Mouse (Mus musculus) heart, embryonic 12.5 days (tissue): Measurements from ENCODE around the gene Tent5b. TPM values are rescaled to one million over a fixed set of nuclear protein-coding genes. Genes with fewer than 3 reads are reported as not detected.
"Not testable (repeated sequence)": the region's sequence is repeated elsewhere in the genome, so short reads cannot be mapped to it uniquely, and the experiment has no call there.

Source experiments
- ATAC-seq: fragments of 200-750 bp; cut with Nextera tagmentation; 2 replicates; pipeline ENCODE4 v1.8.0; 2017; ENCODE audit warnings: moderate TSS enrichment, moderate library complexity; ENCODE audit not compliant: insufficient number of reproducible peaks, low FRiP score
- H3K27ac ChIP-seq: fragments of 300-500 bp; sonication (generic); 2 replicates; pipeline ENCODE4 v1.5.1; 2016; ENCODE audit warnings: mild to moderate bottlenecking, moderate library complexity; ENCODE audit not compliant: poor library complexity, severe bottlenecking
- H3K27me3 ChIP-seq: fragments of 300-500 bp; sonication (generic); replicated peaks from 2 replicates; pipeline ENCODE4 v1.6.1; 2016; ENCODE audit warnings: mild to moderate bottlenecking, moderate library complexity
- H3K36me3 ChIP-seq: fragments of 300-500 bp; sonication (generic); 2 replicates; pipeline ENCODE4 v1.6.1; 2016; ENCODE audit warnings: mild to moderate bottlenecking, moderate library complexity
- H3K4me1 ChIP-seq: fragments of 300-500 bp; sonication (generic); replicated peaks from 2 replicates; pipeline ENCODE4 v1.6.1; 2016; ENCODE audit warnings: mild to moderate bottlenecking
- H3K4me2 ChIP-seq: fragments of 300-500 bp; sonication (generic); 2 replicates; pipeline ENCODE4 v1.6.1; 2016; ENCODE audit warnings: mild to moderate bottlenecking, moderate library complexity
- H3K4me3 ChIP-seq: fragments of 300-500 bp; sonication (generic); 2 replicates; pipeline ENCODE4 v1.5.1; 2016; ENCODE audit warnings: mild to moderate bottlenecking
- H3K9ac ChIP-seq: fragments of 300-500 bp; sonication (generic); 2 replicates; pipeline ENCODE4 v1.6.1; 2016; ENCODE audit warnings: mild to moderate bottlenecking, moderate library complexity
- H3K9me3 ChIP-seq: fragments of 300-500 bp; sonication (generic); replicated peaks from 2 replicates; pipeline ENCODE4 v1.6.1; 2016; ENCODE audit warnings: mild to moderate bottlenecking, moderate library complexity
- whole genome bisulfite sequencing: fragments of 180-500 bp; shearing (Covaris S2); methylation state at CpG from one replicate; pipeline ENCODE4 v1.1.7; 2016; 5-methylcytosine and 5-hydroxymethylcytosine counted together
- polyA plus RNA-seq: library from polyadenylated mRNA; unstranded; fragments of >200 nt; fragmentation: Nextera tagmentation; extraction: Ambion mirVana; gene quantifications from 2 replicates; pipeline ENCODE4 v1.2.1, GENCODE M21; 2016

Tent5b gene
- polyA plus RNA-seq, 1 experiment from 2014 or later: 0.88 TPM

GRCm38 (mm10) chr4:133501514-133501913 is 21.6 kb downstream of the Tent5b start:
- Histone ChIP-seq H3K4me3 (no peak overlapping the region), H3K27me3 (peaks cover 95% of the 10 kb centered on the region), H3K27ac (no peak overlapping the region), H3K4me1 (peaks cover 16% of the 10 kb centered on the region), H3K9ac (no peak overlapping the region), H3K36me3 (no peaks in the 10 kb centered on the region), H3K9me3 (no peaks in the 10 kb centered on the region), H3K4me2 (no peak overlapping the region)
- ATAC-seq: no peak
- 56% methylated on average over 7 of the region's 7 CpGs for WGBS

- WGBS: 42% methylated on average over 5 of the region's 5 CpGs
- no peak for ATAC-seq
- H3K27ac ChIP-seq: no peak overlapping the region
- H3K36me3 ChIP-seq: no peaks in the 10 kb centered on the region
- H3K4me2 ChIP-seq: no peak overlapping the region
- H3K9me3 ChIP-seq: no peaks in the 10 kb centered on the region
- no peak overlapping the region for H3K4me3 ChIP-seq
- H3K27me3 ChIP-seq: peaks cover 88% of the 10 kb centered on the region
- no peak overlapping the region for H3K9ac ChIP-seq
- no peaks in the 10 kb centered on the region for H3K4me1 ChIP-seq
These were observed 24.4 kb downstream of the Tent5b start for GRCm38 (mm10) chr4:133504300-133504699.

- H3K9ac ChIP-seq: no peak overlapping the region
- no peak overlapping the region for H3K4me2 ChIP-seq
- peaks cover 84% of the 10 kb centered on the region for H3K27me3 ChIP-seq
- ATAC-seq: no peak
- H3K4me1 ChIP-seq: no peaks in the 10 kb centered on the region
- H3K36me3 ChIP-seq: no peaks in the 10 kb centered on the region
- no peak overlapping the region for H3K4me3 ChIP-seq
- WGBS: 53% methylated on average over 9 of the region's 9 CpGs
- no peaks in the 10 kb centered on the region for H3K9me3 ChIP-seq
- H3K27ac ChIP-seq: no peak overlapping the region
These were observed 25.0 kb downstream of the Tent5b start for GRCm38 (mm10) chr4:133504755-133505485.

GRCm38 (mm10) chr4:133506573-133506972 is 26.6 kb downstream of the Tent5b start:
- H3K4me3 ChIP-seq: no peak overlapping the region
- no peaks in the 10 kb centered on the region for H3K36me3 ChIP-seq
- peaks cover 67% of the 10 kb centered on the region for H3K27me3 ChIP-seq
- no peak overlapping the region for H3K9ac ChIP-seq
- no peak overlapping the region for H3K4me2 ChIP-seq
- H3K27ac ChIP-seq: no peak overlapping the region
- ATAC-seq: no peak
- H3K9me3 ChIP-seq: no peaks in the 10 kb centered on the region
- WGBS: 44% methylated on average over 5 of the region's 5 CpGs
- H3K4me1 ChIP-seq: no peaks in the 10 kb centered on the region

GRCm38 (mm10) chr4:133508990-133509389 is 29.1 kb downstream of the Tent5b start:
- 76% methylated on average over 7 of the region's 7 CpGs for WGBS
- Histone ChIP-seq H3K36me3 (no peaks in the 10 kb centered on the region), H3K4me1 (no peaks in the 10 kb centered on the region), H3K27me3 (peaks cover 45% of the 10 kb centered on the region), H3K9ac (no peak overlapping the region), H3K27ac (no peak overlapping the region), H3K9me3 (no peaks in the 10 kb centered on the region), H3K4me2 (no peak overlapping the region), H3K4me3 (no peak overlapping the region)
- no peak for ATAC-seq

- H3K36me3 ChIP-seq: no peaks in the 10 kb centered on the region
- no peaks in the 10 kb centered on the region for H3K9me3 ChIP-seq
- H3K4me1 ChIP-seq: no peaks in the 10 kb centered on the region
- no peak overlapping the region for H3K9ac ChIP-seq
- H3K27me3 ChIP-seq: peaks cover 27% of the 10 kb centered on the region
- no peak for ATAC-seq
- 72% methylated on average over 5 of the region's 5 CpGs for WGBS
- H3K27ac ChIP-seq: no peak overlapping the region
- H3K4me3 ChIP-seq: no peak overlapping the region
- no peak overlapping the region for H3K4me2 ChIP-seq
These were observed 31.1 kb downstream of the Tent5b start for GRCm38 (mm10) chr4:133511050-133511449.

GRCm38 (mm10) chr4:133512511-133512910 is 32.6 kb downstream of the Tent5b start:
- ATAC-seq, H3K4me1 ChIP-seq, H3K27ac ChIP-seq, H3K4me3 ChIP-seq, H3K9ac ChIP-seq, H3K4me2 ChIP-seq, H3K36me3 ChIP-seq, H3K9me3 ChIP-seq: not testable (repeated sequence)
- 52% methylated on average over 5 of the region's 5 CpGs for WGBS
- peaks cover 18% of the 10 kb centered on the region for H3K27me3 ChIP-seq

- H3K9me3 ChIP-seq: no peaks in the 10 kb centered on the region
- H3K27me3 ChIP-seq: peaks cover 17% of the 10 kb centered on the region
- no peaks in the 10 kb centered on the region for H3K4me1 ChIP-seq
- 14% methylated on average over 8 of the region's 8 CpGs for WGBS
- no peak overlapping the region for H3K4me2 ChIP-seq
- ATAC-seq: peak; percentile 25; the same call in 1 of the 2 replicates
- H3K36me3 ChIP-seq: no peaks in the 10 kb centered on the region
- no peak overlapping the region for H3K27ac ChIP-seq
- H3K4me3 ChIP-seq: no peak overlapping the region
- H3K9ac ChIP-seq: no peak overlapping the region
These were observed 33.0 kb downstream of the Tent5b start for GRCm38 (mm10) chr4:133512972-133513371.

- WGBS: 4% methylated on average over 69 of the region's 69 CpGs
- Histone ChIP-seq H3K4me3 (peak within 1 kb of the TSS; percentile 68), H3K9me3 (no peaks in the 10 kb centered on the region), H3K27ac (no peak within 1 kb of the TSS), H3K36me3 (no peaks in the 10 kb centered on the region), H3K4me1 (peaks cover 9% of the 10 kb centered on the region), H3K27me3 (peaks cover 50% of the 10 kb centered on the region), H3K4me2 (peak within 1 kb of the TSS; percentile 89), H3K9ac (peak within 1 kb of the TSS; percentile 67)
- peak; percentile 53; the same call in 1 of the 2 replicates for ATAC-seq
These were observed 38.9 kb downstream of the Tent5b start, which contains the start of gene Kdf1 for GRCm38 (mm10) chr4:133518601-133519368. Gene Kdf1, plus strand, starts transcription at chr4:133518963.

- H3K4me2 ChIP-seq: peak overlapping the region; percentile 89
- no peaks in the 10 kb centered on the region for H3K36me3 ChIP-seq
- peaks cover 50% of the 10 kb centered on the region for H3K27me3 ChIP-seq
- H3K9ac ChIP-seq: peak overlapping the region; percentile 67
- H3K27ac ChIP-seq: no peak overlapping the region
- no peaks in the 10 kb centered on the region for H3K9me3 ChIP-seq
- WGBS: 6% methylated on average over 25 of the region's 25 CpGs
- peak overlapping the region; percentile 68 for H3K4me3 ChIP-seq
- peak; percentile 45; the same call in 1 of the 2 replicates for ATAC-seq
- peaks cover 9% of the 10 kb centered on the region for H3K4me1 ChIP-seq
These were observed 39.4 kb downstream of the Tent5b start for GRCm38 (mm10) chr4:133519369-133519665.

GRCm38 (mm10) chr4:133521502-133521901 is 41.6 kb downstream of the Tent5b start:
- Histone ChIP-seq H3K9me3 (no peaks in the 10 kb centered on the region; the same call in 1 of the 2 replicates), H3K36me3 (no peaks in the 10 kb centered on the region), H3K4me3 (no peak overlapping the region), H3K27me3 (peaks cover 50% of the 10 kb centered on the region), H3K27ac (no peak overlapping the region), H3K4me2 (no peak overlapping the region), H3K4me1 (peaks cover 9% of the 10 kb centered on the region), H3K9ac (no peak overlapping the region)
- 47% methylated on average over 2 of the region's 2 CpGs for WGBS
- no peak for ATAC-seq
